ENCODE assay signal across 10 mouse cellular contexts in genomic region chr6:90505906-90506305, GRCm38 (mm10). TPM values are rescaled to one million over a fixed set of nuclear protein-coding genes. Genes with fewer than 3 reads are reported as not detected.
DNase-seq lines count a peak whose midpoint lies in the region; ATAC-seq and TF ChIP-seq lines count a peak whose summit lies in the region.
"Had no signal": no experiment of that assay in that cellular context is flagged by ENCODE, and none has a peak within 500 bp of the region (broad histone marks: within the 10 kb centered on the region; RNA-seq: fewer than 3 reads in every experiment).

No protein-coding gene starts in this region.

- WGBS in kidney, adult 2 months = 17% methylated on average over 6 of the region's 6 CpGs
- 46% methylated on average over 6 of the region's 6 CpGs for WGBS in kidney, embryonic 15.5 days
- 29% methylated on average over 6 of the region's 6 CpGs for WGBS in embryonic facial prominence, embryonic 14.5 days
- WGBS in heart, embryonic 15.5 days = 26% methylated on average over 6 of the region's 6 CpGs

- intact Hi-C loops in left cerebral cortex, postnatal 36 days (cut with DNase I) = loop anchor here (2.0 kb wide), 1 partner anchor 43 kb away; the partner anchor contains the start of gene Klf15

- TF ChIP-seq POLR2A in kidney, adult 2 months (IDR thresholded peaks at IDR 0.05; ENCODE audit: low read depth, low read length) = no peak

- H3K9me3 ChIP-seq in kidney, embryonic 15.5 days (replicated peaks) = no peaks in the 10 kb centered on the region
- H3K9me3 ChIP-seq in embryonic facial prominence, embryonic 14.5 days (ENCODE audit: control insufficient read depth, low read length) = no peaks in the 10 kb centered on the region
- no peaks in the 10 kb centered on the region for H3K9me3 ChIP-seq in heart, embryonic 15.5 days (replicated peaks)
- H3K9me3 ChIP-seq: limb, embryonic 12.5 days had no signal

- ATAC-seq in kidney, embryonic 15.5 days (replicated peaks; ENCODE audit: low FRiP score) = no peak
- no peak; the same call in 1 of the 2 replicates for ATAC-seq in embryonic facial prominence, embryonic 14.5 days (ENCODE audit: low read depth)
- ATAC-seq in heart, embryonic 15.5 days (replicated peaks; ENCODE audit: insufficient number of reproducible peaks, insufficient read depth, low FRiP score, low read depth) = no peak

- peak overlapping the region; percentile 98 for H3K27ac ChIP-seq in kidney, adult 2 months (ENCODE audit: insufficient read depth, low read depth, low read length)
- no peak overlapping the region for H3K27ac ChIP-seq in kidney, embryonic 15.5 days
- H3K27ac ChIP-seq in embryonic facial prominence, embryonic 14.5 days (replicated peaks; ENCODE audit: low read depth, low read length) = peak overlapping the region; percentile 75; the same call in 1 of the 2 replicates
- H3K27ac ChIP-seq in heart, embryonic 15.5 days = peak overlapping the region; percentile 94
- H3K27ac ChIP-seq: neural tube, embryonic 12.5 days had no signal

- no peak overlapping the region for H3K4me2 ChIP-seq in kidney, embryonic 15.5 days
- no peak overlapping the region for H3K4me2 ChIP-seq in embryonic facial prominence, embryonic 14.5 days (ENCODE audit: low read depth, low read length)
- no peak overlapping the region for H3K4me2 ChIP-seq in heart, embryonic 15.5 days
- H3K4me2 ChIP-seq: limb, embryonic 12.5 days; neural tube, embryonic 12.5 days had no signal

- no peak overlapping the region for H3K4me3 ChIP-seq in kidney, adult 2 months (ENCODE audit: insufficient read depth, low read depth, low read length)
- H3K4me3 ChIP-seq in kidney, embryonic 15.5 days (replicated peaks) = no peak overlapping the region
- H3K4me3 ChIP-seq in embryonic facial prominence, embryonic 14.5 days (ENCODE audit: low read depth, low read length) = no peak overlapping the region
- no peak overlapping the region for H3K4me3 ChIP-seq in heart, embryonic 15.5 days
- H3K4me3 ChIP-seq: limb, embryonic 12.5 days; neural tube, embryonic 12.5 days had no signal

- H3K9ac ChIP-seq in kidney, embryonic 15.5 days = no peak overlapping the region
- no peak overlapping the region for H3K9ac ChIP-seq in embryonic facial prominence, embryonic 14.5 days (ENCODE audit: low read depth, low read length)
- no peak overlapping the region for H3K9ac ChIP-seq in heart, embryonic 15.5 days
- H3K9ac ChIP-seq: limb, embryonic 12.5 days; neural tube, embryonic 12.5 days had no signal

- DNase-seq in kidney, adult 2 months = peak; percentile 82
- peak; percentile 73 for DNase-seq in embryonic facial prominence, embryonic 14.5 days (ENCODE audit: low spot score)
- peak; percentile 64 to 82 for DNase-seq in lung, adult 18-20 months
- no peak for DNase-seq in layer of hippocampus, adult 9-11 months
- DNase-seq in urinary bladder, postnatal 14 days (ENCODE audit: low spot score) = no peak
- no peak for DNase-seq in left cerebral cortex, postnatal 36 days (ENCODE audit: low spot score in 2 of 2)

- H3K4me1 ChIP-seq in kidney, adult 2 months (ENCODE audit: control insufficient read depth, insufficient read depth, low read length) = peaks cover 44% of the 10 kb centered on the region
- peaks cover 39% of the 10 kb centered on the region for H3K4me1 ChIP-seq in kidney, embryonic 15.5 days
- peaks cover 22% of the 10 kb centered on the region for H3K4me1 ChIP-seq in embryonic facial prominence, embryonic 14.5 days (ENCODE audit: control insufficient read depth, insufficient read depth, low read length)
- H3K4me1 ChIP-seq in heart, embryonic 15.5 days (replicated peaks) = peaks cover 53% of the 10 kb centered on the region

- TF ChIP-seq CTCF in kidney, adult 2 months (conservative IDR thresholded peaks at IDR 0.05; ENCODE audit: insufficient read depth, insufficient read length, low read depth, low read length) = no peak

- no peaks in the 10 kb centered on the region for H3K36me3 ChIP-seq in kidney, adult 2 months (ENCODE audit: control insufficient read depth, insufficient read depth, low read length)
- H3K36me3 ChIP-seq in kidney, embryonic 15.5 days = no peaks in the 10 kb centered on the region
- no peaks in the 10 kb centered on the region for H3K36me3 ChIP-seq in embryonic facial prominence, embryonic 14.5 days (ENCODE audit: control insufficient read depth, insufficient read depth, low read length)
- no peaks in the 10 kb centered on the region for H3K36me3 ChIP-seq in heart, embryonic 15.5 days
- H3K36me3 ChIP-seq: limb, embryonic 12.5 days; neural tube, embryonic 12.5 days had no signal

- no peaks in the 10 kb centered on the region for H3K27me3 ChIP-seq in kidney, adult 2 months (replicated peaks; ENCODE audit: control insufficient read depth, insufficient read depth, low read length)
- no peaks in the 10 kb centered on the region for H3K27me3 ChIP-seq in kidney, embryonic 15.5 days
- H3K27me3 ChIP-seq in embryonic facial prominence, embryonic 14.5 days (replicated peaks; ENCODE audit: control insufficient read depth, insufficient read depth, low read length) = no peaks in the 10 kb centered on the region
- H3K27me3 ChIP-seq in heart, embryonic 15.5 days = no peaks in the 10 kb centered on the region
- H3K27me3 ChIP-seq: neural tube, embryonic 12.5 days had no signal

RNA-seq across cellular contexts. Expression of gene Aldh1l1, which starts 19.7 kb away (rescaled TPM):
- polyA plus RNA-seq in kidney, adult 2 months (2012; rRNA removed) = 253 and 260 TPM in 2 replicates
- polyA plus RNA-seq in kidney, embryonic 15.5 days (2015; fragmentation: Nextera tagmentation; extraction: Ambion mirVana) = 11.2 and 13.8 TPM in 2 replicates
- 1.8 and 2.2 TPM in 2 replicates for polyA plus RNA-seq in embryonic facial prominence, embryonic 14.5 days (2014; fragmentation: Nextera tagmentation; extraction: Ambion mirVana)
- 1.8 and 3.6 TPM in 2 replicates for polyA plus RNA-seq in heart, embryonic 15.5 days (2015; fragmentation: Nextera tagmentation; extraction: Ambion mirVana)
- total RNA-seq in left cerebral cortex, postnatal 36 days (2021) = 10 to 100 TPM; 56.0 to 67.0 TPM

RNA-seq across cellular contexts. Expression of gene Klf15, which starts 43.5 kb away (rescaled TPM):
- 131 and 170 TPM in 2 replicates for polyA plus RNA-seq in kidney, adult 2 months (2012; rRNA removed)
- polyA plus RNA-seq in kidney, embryonic 15.5 days (2015; fragmentation: Nextera tagmentation; extraction: Ambion mirVana) = 11.7 and 12.6 TPM in 2 replicates
- 7.0 and 8.4 TPM in 2 replicates for polyA plus RNA-seq in embryonic facial prominence, embryonic 14.5 days (2014; fragmentation: Nextera tagmentation; extraction: Ambion mirVana)
- polyA plus RNA-seq in heart, embryonic 15.5 days (2015; fragmentation: Nextera tagmentation; extraction: Ambion mirVana) = 22.5 and 22.8 TPM in 2 replicates
- 10 to 100 TPM; 26.4 to 27.2 TPM for total RNA-seq in left cerebral cortex, postnatal 36 days (2021)

Comparison
In these comparisons a context has a peak if more than half of its experiments do, and no peak if none do; other contexts are left out.
1. RNA of gene Aldh1l1, which starts 19.7 kb away (polyA plus RNA-seq): 253 to 260 TPM in kidney, adult 2 months; 11.2 to 13.8 TPM in kidney, embryonic 15.5 days, 1.8 to 2.2 TPM in embryonic facial prominence, embryonic 14.5 days and 1.8 to 3.6 TPM in heart, embryonic 15.5 days; every median in the first group is over 10 times any median in the second.
2. DNase-seq: peak in kidney, adult 2 months (single experiment), embryonic facial prominence, embryonic 14.5 days (single experiment) and lung, adult 18-20 months (2 of 2); none in layer of hippocampus, adult 9-11 months (single experiment), urinary bladder, postnatal 14 days (single experiment) and left cerebral cortex, postnatal 36 days (0 of 2).